Mouse (Mus musculus): Measurements from ENCODE around the gene Gm9913.

DNA sequence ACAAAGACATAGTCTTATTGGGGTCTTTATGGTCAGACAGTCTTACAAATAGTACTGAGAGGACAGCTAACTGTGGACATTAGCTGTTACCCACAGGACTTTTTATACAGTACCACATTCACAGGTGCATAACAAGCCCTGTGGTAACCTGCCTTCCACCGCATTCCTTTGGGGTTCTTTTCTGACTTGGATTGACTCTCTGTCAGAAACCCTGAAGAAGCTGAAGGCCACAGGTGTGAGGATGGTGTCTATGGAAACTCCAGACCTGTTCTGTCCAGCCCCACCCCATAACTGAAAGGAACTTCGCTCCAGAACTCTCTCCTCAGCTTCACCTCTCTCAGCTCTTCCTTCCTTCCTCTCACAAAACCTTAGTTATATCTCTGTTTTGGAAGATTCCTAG, 10.6 kb upstream of the Gm9913 start:
- no peak for TF ChIP-seq CTCF (IDR thresholded peaks at IDR 0.05; ENCODE audit: insufficient read depth, low read depth, low read length)
- no peak for TF ChIP-seq POLR2A (IDR thresholded peaks at IDR 0.05; ENCODE audit: insufficient read depth, low read depth, low read length)
